Mouse (Mus musculus) erythroblast, embryonic 14.5 days (primary cell): Measurements from ENCODE around the gene Rce1.
"Not testable (repeated sequence)": the region's sequence is repeated elsewhere in the genome, so short reads cannot be mapped to it uniquely, and the experiment has no call there.

ENCODE experiments used
- GATA1 ChIP-seq: IDR thresholded peaks from 2 replicates; pipeline ENCODE4 v1.6.1; 2012; ENCODE audit warnings: low read length, inconsistent platforms, mixed read lengths
- TAL1 ChIP-seq: IDR thresholded peaks from 3 replicates; pipeline ENCODE4 v1.6.1; 2012; ENCODE audit warnings: low read length, inconsistent platforms, mixed read lengths

GRCm38 (mm10) chr19:4586783-4587182 is 38.7 kb downstream of the Rce1 start:
- TF ChIP-seq GATA1, TAL1: not testable (repeated sequence)
